Mouse (Mus musculus): ENCODE measurements around the gene Sox10. TPM values are rescaled to one million over a fixed set of nuclear protein-coding genes. Genes with fewer than 3 reads are reported as not detected.

Sox10 gene
- polyA plus RNA-seq, 2 experiments = 9.0 to 20.3 TPM

- Histone ChIP-seq H3K9ac (ENCODE audit: low read depth, low read length, severe bottlenecking) (no peak overlapping the region), H3K27me3 (ENCODE audit: control insufficient read depth, insufficient read depth, low read length) (no peaks in the 10 kb centered on the region), H3K27ac (replicated peaks; ENCODE audit: low read depth, low read length) (peak overlapping the region; percentile 41), H3K36me3 (ENCODE audit: control insufficient read depth, insufficient read depth, low read length) (peaks cover 36% of the 10 kb centered on the region), H3K4me2 (replicated peaks; ENCODE audit: low read depth, low read length, severe bottlenecking) (no peak overlapping the region), H3K4me3 (replicated peaks; ENCODE audit: low read length) (no peak overlapping the region), H3K4me1 (ENCODE audit: control insufficient read depth, insufficient read depth, low read length) (peaks cover 13% of the 10 kb centered on the region), H3K9me3 (ENCODE audit: control insufficient read depth, low read length) (no peaks in the 10 kb centered on the region)
- TF ChIP-seq POLR2A (IDR thresholded peaks at IDR 0.05; ENCODE audit: borderline replicate concordance, extremely low read depth, insufficient read depth, insufficient read length) = no peak
- ATAC-seq (ENCODE audit: low FRiP score, low read depth) (peak; percentile 46; the same call in 1 of the 2 replicates), DNase-seq (ENCODE audit: low spot score) (peak; percentile 42)
- 42% methylated on average over 11 of the region's 11 CpGs for WGBS
These were observed 29.1 kb downstream of the Sox10 start for GRCm38 (mm10) chr15:79135783-79136575.

- Histone ChIP-seq H3K4me2 (replicated peaks; ENCODE audit: low read depth, low read length, severe bottlenecking) (no peak overlapping the region), H3K27ac (replicated peaks; ENCODE audit: low read depth, low read length) (peak overlapping the region; percentile 41; the same call in 1 of the 2 replicates), H3K36me3 (ENCODE audit: control insufficient read depth, insufficient read depth, low read length) (peaks cover 43% of the 10 kb centered on the region), H3K9ac (ENCODE audit: low read depth, low read length, severe bottlenecking) (no peak overlapping the region), H3K4me3 (replicated peaks; ENCODE audit: low read length) (no peak overlapping the region), H3K9me3 (ENCODE audit: control insufficient read depth, low read length) (no peaks in the 10 kb centered on the region), H3K27me3 (ENCODE audit: control insufficient read depth, insufficient read depth, low read length) (no peaks in the 10 kb centered on the region), H3K4me1 (ENCODE audit: control insufficient read depth, insufficient read depth, low read length) (peaks cover 13% of the 10 kb centered on the region)
- DNase-seq (ENCODE audit: low spot score) (no peak), ATAC-seq (ENCODE audit: low FRiP score, low read depth) (no peak)
- WGBS = 69% methylated on average over 9 of the region's 9 CpGs
- TF ChIP-seq POLR2A (IDR thresholded peaks at IDR 0.05; ENCODE audit: borderline replicate concordance, extremely low read depth, insufficient read depth, insufficient read length) = no peak
These were observed 29.7 kb downstream of the Sox10 start for GRCm38 (mm10) chr15:79135332-79135731.

DNA sequence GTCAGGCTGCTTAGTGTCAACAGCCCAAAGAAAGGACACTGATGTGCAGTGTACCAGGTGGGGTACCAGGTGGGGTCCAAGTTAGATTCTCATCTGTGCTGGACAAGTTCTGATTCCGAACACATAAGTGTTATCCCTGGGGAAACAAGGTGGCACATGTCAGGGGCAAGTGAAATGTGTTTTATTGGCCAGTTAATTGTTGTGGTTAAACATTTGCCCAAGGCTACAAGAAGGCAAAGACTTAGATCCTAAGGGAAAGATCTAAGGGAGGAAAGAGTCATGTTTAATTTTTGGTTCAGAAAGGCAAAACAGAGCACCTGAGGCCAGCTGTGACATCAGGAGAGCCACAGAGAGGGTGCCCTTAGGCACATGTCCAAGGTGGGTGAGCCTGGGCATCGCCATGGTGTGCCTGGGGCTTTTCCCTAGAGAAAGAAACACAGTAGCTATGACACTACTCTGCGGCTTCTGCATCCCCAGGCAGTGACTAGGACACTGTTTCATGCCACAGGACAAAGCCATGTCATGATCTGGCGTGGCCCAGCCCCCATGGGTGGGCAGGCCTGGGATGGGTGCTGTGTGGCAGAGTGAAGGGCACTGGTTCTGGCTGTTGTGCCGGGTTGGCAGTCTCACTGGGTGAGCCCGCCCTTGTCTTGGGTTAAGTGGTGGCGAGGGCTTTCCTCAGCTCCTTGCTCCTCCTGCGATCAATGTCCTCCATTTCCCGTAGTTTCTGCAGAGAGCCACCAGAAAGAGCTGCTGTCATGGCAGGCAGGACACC lies 30.4 kb downstream of the Sox10 start:
- no peak overlapping the region for H3K4me2 ChIP-seq (replicated peaks; ENCODE audit: low read depth, low read length, severe bottlenecking)
- H3K4me1 ChIP-seq (ENCODE audit: control insufficient read depth, insufficient read depth, low read length) = peaks cover 13% of the 10 kb centered on the region
- H3K27me3 ChIP-seq (ENCODE audit: control insufficient read depth, insufficient read depth, low read length) = no peaks in the 10 kb centered on the region
- TF ChIP-seq POLR2A (IDR thresholded peaks at IDR 0.05; ENCODE audit: borderline replicate concordance, extremely low read depth, insufficient read depth, insufficient read length) = no peak
- H3K36me3 ChIP-seq (ENCODE audit: control insufficient read depth, insufficient read depth, low read length) = peaks cover 49% of the 10 kb centered on the region
- no peak overlapping the region for H3K9ac ChIP-seq (ENCODE audit: low read depth, low read length, severe bottlenecking)
- 84% methylated on average over 9 of the region's 9 CpGs for WGBS
- ATAC-seq (ENCODE audit: low FRiP score, low read depth) = no peak; the same call in 1 of the 2 replicates
- no peak overlapping the region for H3K4me3 ChIP-seq (replicated peaks; ENCODE audit: low read length)
- H3K27ac ChIP-seq (replicated peaks; ENCODE audit: low read depth, low read length) = 0 out of 2 replicates have a peak overlapping the region, but pooled peaks have one; percentile 41
- H3K9me3 ChIP-seq (ENCODE audit: control insufficient read depth, low read length) = no peaks in the 10 kb centered on the region
- DNase-seq (ENCODE audit: low spot score) = no peak

- 78% methylated on average over 5 of the region's 6 CpGs for whole genome bisulfite sequencing
- Histone ChIP-seq H3K9me3 (ENCODE audit: control insufficient read depth, low read length) (no peaks in the 10 kb centered on the region), H3K4me1 (ENCODE audit: control insufficient read depth, insufficient read depth, low read length) (peaks cover 13% of the 10 kb centered on the region), H3K27me3 (ENCODE audit: control insufficient read depth, insufficient read depth, low read length) (no peaks in the 10 kb centered on the region), H3K9ac (ENCODE audit: low read depth, low read length, severe bottlenecking) (no peak overlapping the region), H3K27ac (replicated peaks; ENCODE audit: low read depth, low read length) (no peak overlapping the region), H3K4me3 (replicated peaks; ENCODE audit: low read length) (no peak overlapping the region), H3K36me3 (ENCODE audit: control insufficient read depth, insufficient read depth, low read length) (peaks cover 58% of the 10 kb centered on the region), H3K4me2 (replicated peaks; ENCODE audit: low read depth, low read length, severe bottlenecking) (no peak overlapping the region)
- TF ChIP-seq POLR2A (IDR thresholded peaks at IDR 0.05; ENCODE audit: borderline replicate concordance, extremely low read depth, insufficient read depth, insufficient read length) = no peak
- ATAC-seq (ENCODE audit: low FRiP score, low read depth) = no peak
- DNase-seq (ENCODE audit: low spot score) = no peak
These were observed 31.8 kb downstream of the Sox10 start for GRCm38 (mm10) chr15:79133191-79133661.

DNA sequence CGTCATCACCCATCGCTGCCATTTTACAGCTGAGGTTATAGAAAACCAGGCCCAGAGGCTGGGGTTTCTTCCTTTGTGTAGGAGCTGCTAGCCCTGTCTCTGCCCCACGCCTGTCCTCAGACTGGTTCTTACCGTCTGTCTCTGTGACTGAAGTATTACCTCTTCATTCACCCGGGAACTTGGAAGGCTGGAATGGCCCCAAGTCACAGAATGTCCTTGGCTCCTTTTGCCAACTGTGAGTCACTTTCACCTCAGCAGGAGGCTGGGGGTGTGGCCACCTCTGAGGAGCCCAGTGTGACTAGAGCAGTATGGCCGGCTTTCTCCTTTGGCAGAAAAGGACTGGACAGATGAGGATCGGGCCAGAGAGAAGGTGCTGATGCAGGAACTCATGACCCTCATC lies 33.6 kb downstream of the Sox10 start:
- peaks cover 13% of the 10 kb centered on the region for H3K4me1 ChIP-seq (ENCODE audit: control insufficient read depth, insufficient read depth, low read length)
- ATAC-seq (ENCODE audit: low FRiP score, low read depth) = no peak
- WGBS = 68% methylated on average over 7 of the region's 7 CpGs
- DNase-seq (ENCODE audit: low spot score) = no peak
- no peaks in the 10 kb centered on the region for H3K27me3 ChIP-seq (ENCODE audit: control insufficient read depth, insufficient read depth, low read length)
- no peak overlapping the region for H3K4me2 ChIP-seq (replicated peaks; ENCODE audit: low read depth, low read length, severe bottlenecking)
- no peak overlapping the region for H3K27ac ChIP-seq (replicated peaks; ENCODE audit: low read depth, low read length)
- H3K9me3 ChIP-seq (ENCODE audit: control insufficient read depth, low read length) = no peaks in the 10 kb centered on the region
- H3K36me3 ChIP-seq (ENCODE audit: control insufficient read depth, insufficient read depth, low read length) = peaks cover 75% of the 10 kb centered on the region
- H3K9ac ChIP-seq (ENCODE audit: low read depth, low read length, severe bottlenecking) = no peak overlapping the region
- TF ChIP-seq POLR2A (IDR thresholded peaks at IDR 0.05; ENCODE audit: borderline replicate concordance, extremely low read depth, insufficient read depth, insufficient read length) = no peak
- H3K4me3 ChIP-seq (replicated peaks; ENCODE audit: low read length) = no peak overlapping the region

All from limb, embryonic 14.5 days (tissue).